Mouse (Mus musculus) embryonic fibroblast, embryonic 13.5 days (primary cell): ENCODE measurements around the gene Gm21885. TPM values are rescaled to one million over a fixed set of nuclear protein-coding genes. Genes with fewer than 3 reads are reported as not detected.
A peak's percentile ranks its signal among the peaks of the same experiment; 100 is the strongest.

Source experiments
- H3K27ac ChIP-seq: 2 replicates; pipeline ENCODE4 v1.5.1; 2012; ENCODE audit warnings: low read length, control low read depth, inconsistent platforms; ENCODE audit not compliant: insufficient read depth
- H3K4me1 ChIP-seq: 2 replicates; pipeline ENCODE4 v1.6.1; 2011; ENCODE audit warnings: low read length; ENCODE audit not compliant: control insufficient read depth, insufficient read depth
- H3K4me3 ChIP-seq: 2 replicates; pipeline ENCODE4 v1.5.1; 2011; ENCODE audit warnings: mild to moderate bottlenecking, control low read depth, low read length; ENCODE audit not compliant: insufficient read depth
- CTCF ChIP-seq: IDR thresholded peaks from 2 replicates; pipeline ENCODE4 v1.5.1; 2011; ENCODE audit warnings: mild to moderate bottlenecking, control low read depth, low read length, moderate library complexity, borderline replicate concordance; ENCODE audit not compliant: insufficient read depth
- POLR2A ChIP-seq: IDR thresholded peaks from 2 replicates; pipeline ENCODE4 v1.6.1; 2011; ENCODE audit warnings: low read depth, mild to moderate bottlenecking, control low read depth, low read length, moderate library complexity
- polyA plus RNA-seq: library from polyadenylated mRNA; stranded (reverse); fragments of >200 nt; gene quantifications from 2 replicates; pipeline ENCODE4 v1.2.4, GENCODE M21; 2011; ENCODE audit warnings: low read depth; ENCODE audit not compliant: missing spikeins, insufficient read length

The Gm21885 gene
- polyA plus RNA-seq: not detected in 2 replicates

- H3K27ac ChIP-seq: no peak within 1 kb of the TSS
- TF ChIP-seq CTCF: no peak
- no peak for TF ChIP-seq POLR2A
- H3K4me3 ChIP-seq: no peak within 1 kb of the TSS
- no peaks in the 10 kb centered on the region for H3K4me1 ChIP-seq
Measured at GRCm38 (mm10) chr11:94281199-94282181, at the start of gene Gm21885. Gene Gm21885, plus strand, starts transcription at chr11:94281873.

GRCm38 (mm10) chr11:94233405-94233804 lies 48.3 kb upstream of the Gm21885 start:
- peaks cover 11% of the 10 kb centered on the region; the same call in 1 of the 2 replicates for H3K4me1 ChIP-seq
- no peak for TF ChIP-seq POLR2A
- TF ChIP-seq CTCF: no peak
- no peak overlapping the region for H3K4me3 ChIP-seq
- no peak overlapping the region for H3K27ac ChIP-seq

GRCm38 (mm10) chr11:94234380-94234779 lies 47.3 kb upstream of the Gm21885 start:
- Histone ChIP-seq H3K27ac (no peak overlapping the region), H3K4me3 (no peak overlapping the region), H3K4me1 (peaks cover 11% of the 10 kb centered on the region; the same call in 1 of the 2 replicates)
- TF ChIP-seq POLR2A: no peak
- no peak for TF ChIP-seq CTCF

GRCm38 (mm10) chr11:94234857-94235256 lies 46.8 kb upstream of the Gm21885 start:
- no peak for TF ChIP-seq POLR2A
- TF ChIP-seq CTCF: no peak
- peaks cover 11% of the 10 kb centered on the region; the same call in 1 of the 2 replicates for H3K4me1 ChIP-seq
- H3K4me3 ChIP-seq: no peak overlapping the region
- H3K27ac ChIP-seq: no peak overlapping the region

GRCm38 (mm10) chr11:94236074-94236473 lies 45.6 kb upstream of the Gm21885 start:
- TF ChIP-seq POLR2A: no peak
- peak; percentile 81; the same call in 1 of the 2 replicates for TF ChIP-seq CTCF
- no peak overlapping the region for H3K27ac ChIP-seq

GRCm38 (mm10) chr11:94238786-94239185 lies 42.9 kb upstream of the Gm21885 start:
- Histone ChIP-seq H3K4me3 (no peak overlapping the region), H3K4me1 (0 out of 2 replicates have a peak, but pooled peaks cover 3% of the 10 kb centered on the region), H3K27ac (no peak overlapping the region)
- TF ChIP-seq CTCF (no peak), POLR2A (no peak)

More at GRCm38 (mm10) chr11:94236074-94236473, 45.6 kb upstream of the Gm21885 start:
- H3K4me1 ChIP-seq: peaks cover 11% of the 10 kb centered on the region; the same call in 1 of the 2 replicates
- H3K4me3 ChIP-seq: no peak overlapping the region

- Histone ChIP-seq H3K4me3 (no peak overlapping the region), H3K27ac (no peak overlapping the region), H3K4me1 (0 out of 2 replicates have a peak, but pooled peaks cover 3% of the 10 kb centered on the region)
- TF ChIP-seq POLR2A (no peak), CTCF (no peak)
Measured at GRCm38 (mm10) chr11:94239706-94240105, 42.0 kb upstream of the Gm21885 start.

GRCm38 (mm10) chr11:94242760-94243421 lies 38.8 kb upstream of the Gm21885 start:
- Histone ChIP-seq H3K4me3 (no peak overlapping the region), H3K27ac (no peak overlapping the region), H3K4me1 (0 out of 2 replicates have a peak, but pooled peaks cover 3% of the 10 kb centered on the region)
- TF ChIP-seq CTCF (no peak), POLR2A (no peak)

- Histone ChIP-seq H3K4me3 (no peak overlapping the region), H3K27ac (no peak overlapping the region), H3K4me1 (0 out of 2 replicates have a peak, but pooled peaks cover 3% of the 10 kb centered on the region)
- TF ChIP-seq POLR2A (no peak), CTCF (no peak)
Measured at GRCm38 (mm10) chr11:94243422-94244180, 38.1 kb upstream of the Gm21885 start.
